Mouse (Mus musculus) lung, embryonic 15.5 days (tissue): ENCODE data around the gene Pdzd2. TPM values are rescaled to one million over a fixed set of nuclear protein-coding genes. Genes with fewer than 3 reads are reported as not detected.
A peak's percentile ranks its signal among the peaks of the same experiment; 100 is the strongest.

Source experiments
- ATAC-seq: fragments of 200-750 bp; cut with Nextera tagmentation; 2 replicates; pipeline ENCODE4 v1.8.0; 2017; ENCODE audit warnings: moderate number of reproducible peaks, borderline replicate concordance; ENCODE audit not compliant: low FRiP score, low TSS enrichment; ENCODE audit errors: extremely low read depth
- H3K27ac ChIP-seq: fragments of 300-500 bp; sonication (generic); 2 replicates; pipeline ENCODE4 v1.5.1; 2015; ENCODE audit warnings: moderate library complexity, mild to moderate bottlenecking, inconsistent platforms
- H3K27me3 ChIP-seq: fragments of 300-500 bp; sonication (generic); 2 replicates; pipeline ENCODE4 v1.6.1; 2015; ENCODE audit warnings: inconsistent platforms
- H3K36me3 ChIP-seq: fragments of 300-500 bp; sonication (generic); 2 replicates; pipeline ENCODE4 v1.6.1; 2015; ENCODE audit warnings: inconsistent platforms
- H3K4me1 ChIP-seq: fragments of 300-500 bp; sonication (generic); 2 replicates; pipeline ENCODE4 v1.6.1; 2015; ENCODE audit warnings: inconsistent platforms
- H3K4me2 ChIP-seq: fragments of 300-500 bp; sonication (generic); 2 replicates; pipeline ENCODE4 v1.6.1; 2015; ENCODE audit warnings: inconsistent platforms, mild to moderate bottlenecking, moderate library complexity
- H3K4me3 ChIP-seq: fragments of 300-500 bp; sonication (generic); 2 replicates; pipeline ENCODE4 v1.5.1; 2015; ENCODE audit warnings: mild to moderate bottlenecking, inconsistent platforms
- H3K9ac ChIP-seq: fragments of 300-500 bp; sonication (generic); 2 replicates; pipeline ENCODE4 v1.6.1; 2015; ENCODE audit warnings: inconsistent platforms
- H3K9me3 ChIP-seq: fragments of 300-500 bp; sonication (generic); 2 replicates; pipeline ENCODE4 v1.6.1; 2016; ENCODE audit warnings: inconsistent platforms
- WGBS: fragments of 180-500 bp; shearing (Covaris S2); methylation state at CpG from one replicate; pipeline ENCODE4 v1.1.7; 2015; 5-methylcytosine and 5-hydroxymethylcytosine counted together
- polyA plus RNA-seq: library from polyadenylated mRNA; unstranded; fragments of >200 nt; fragmentation: Nextera tagmentation; extraction: Ambion mirVana; gene quantifications from 2 replicates; pipeline ENCODE4 v1.2.1, GENCODE M21; 2015

Gene Pdzd2
- polyA plus RNA-seq, 1 experiment from 2014 or later: 39.8 TPM

DNA sequence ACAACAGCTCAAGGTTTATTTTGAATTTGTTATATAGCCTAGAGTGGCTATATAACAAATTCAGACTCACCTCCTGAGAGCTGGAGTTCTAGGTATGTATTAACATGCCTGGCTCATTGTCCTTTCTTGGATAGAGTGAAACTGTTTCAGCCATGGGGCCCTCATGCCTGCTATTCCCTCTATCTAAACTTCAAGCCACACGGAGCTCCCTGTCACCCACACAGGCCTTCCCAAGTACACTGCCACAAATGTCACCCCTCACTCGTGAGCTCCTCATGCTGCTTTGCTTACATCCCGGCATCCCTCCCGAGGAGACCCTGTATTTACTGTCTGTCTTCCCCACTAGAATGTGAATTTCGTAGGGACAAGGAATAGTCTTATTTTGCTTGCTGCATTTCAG, 103.3 kb downstream of the Pdzd2 start:
- no peaks in the 10 kb centered on the region for H3K9me3 ChIP-seq
- H3K9ac ChIP-seq: no peak overlapping the region
- no peak overlapping the region for H3K4me3 ChIP-seq
- 65% methylated on average over 5 of the region's 5 CpGs for WGBS
- H3K4me2 ChIP-seq: no peak overlapping the region
- no peak overlapping the region for H3K27ac ChIP-seq
- no peak for ATAC-seq
- peaks cover 9% of the 10 kb centered on the region; the same call in 1 of the 2 replicates for H3K4me1 ChIP-seq
- no peaks in the 10 kb centered on the region for H3K27me3 ChIP-seq
- no peaks in the 10 kb centered on the region for H3K36me3 ChIP-seq

- ATAC-seq: no peak
- Histone ChIP-seq H3K36me3 (no peaks in the 10 kb centered on the region), H3K4me2 (no peak overlapping the region), H3K4me1 (peaks cover 6% of the 10 kb centered on the region; the same call in 1 of the 2 replicates), H3K4me3 (no peak overlapping the region), H3K9ac (no peak overlapping the region), H3K27ac (no peak overlapping the region), H3K27me3 (no peaks in the 10 kb centered on the region), H3K9me3 (no peaks in the 10 kb centered on the region)
- WGBS: 89% methylated on average over 8 of the region's 8 CpGs
Measured at GRCm38 (mm10) chr15:12634921-12635320, 104.8 kb downstream of the Pdzd2 start.

- WGBS: 59% methylated on average over 7 of the region's 7 CpGs
- H3K27ac ChIP-seq: no peak overlapping the region
- no peaks in the 10 kb centered on the region for H3K9me3 ChIP-seq
- peaks cover 6% of the 10 kb centered on the region; the same call in 1 of the 2 replicates for H3K4me1 ChIP-seq
- H3K4me2 ChIP-seq: no peak overlapping the region
- H3K4me3 ChIP-seq: no peak overlapping the region
- H3K9ac ChIP-seq: no peak overlapping the region
- no peaks in the 10 kb centered on the region for H3K36me3 ChIP-seq
- no peak for ATAC-seq
- no peaks in the 10 kb centered on the region for H3K27me3 ChIP-seq
Measured at GRCm38 (mm10) chr15:12629164-12629563, 110.6 kb downstream of the Pdzd2 start.

DNA sequence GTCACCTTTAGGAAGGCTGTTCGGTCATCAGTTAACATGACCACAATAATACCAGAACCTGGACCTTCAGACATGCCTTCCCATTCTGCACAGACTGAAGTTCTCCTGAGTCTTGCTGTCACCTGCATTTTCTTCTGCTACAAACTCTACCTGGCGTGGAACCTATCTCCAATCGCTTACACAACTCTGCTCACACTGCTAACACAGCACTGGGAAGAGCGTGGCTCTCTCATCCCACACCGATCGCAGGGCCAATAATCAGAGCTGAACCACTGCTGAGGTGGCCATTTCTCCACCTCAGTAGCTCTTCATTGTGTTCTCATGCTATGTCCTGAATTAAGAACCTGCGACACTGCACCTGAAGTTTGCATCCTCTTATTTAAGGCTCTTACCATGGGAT, 111.3 kb downstream of the Pdzd2 start:
- H3K4me1 ChIP-seq: peaks cover 6% of the 10 kb centered on the region; the same call in 1 of the 2 replicates
- no peak overlapping the region for H3K4me2 ChIP-seq
- H3K9ac ChIP-seq: no peak overlapping the region
- WGBS: 90% methylated on average over 7 of the region's 7 CpGs
- no peak for ATAC-seq
- H3K9me3 ChIP-seq: no peaks in the 10 kb centered on the region
- H3K4me3 ChIP-seq: no peak overlapping the region
- no peak overlapping the region for H3K27ac ChIP-seq
- no peaks in the 10 kb centered on the region for H3K27me3 ChIP-seq
- no peaks in the 10 kb centered on the region for H3K36me3 ChIP-seq

- 87% methylated on average over 9 of the region's 9 CpGs for WGBS
- H3K27ac ChIP-seq: no peak overlapping the region
- H3K9me3 ChIP-seq: no peaks in the 10 kb centered on the region
- H3K27me3 ChIP-seq: no peaks in the 10 kb centered on the region
- H3K4me2 ChIP-seq: no peak overlapping the region
- no peak overlapping the region for H3K9ac ChIP-seq
- peaks cover 6% of the 10 kb centered on the region for H3K4me1 ChIP-seq
- no peaks in the 10 kb centered on the region for H3K36me3 ChIP-seq
- no peak for ATAC-seq
- no peak overlapping the region for H3K4me3 ChIP-seq
Measured at GRCm38 (mm10) chr15:12626930-12627329, 112.8 kb downstream of the Pdzd2 start.

- H3K27me3 ChIP-seq: no peaks in the 10 kb centered on the region
- WGBS: 59% methylated on average over 8 of the region's 8 CpGs
- no peaks in the 10 kb centered on the region; the same call in 1 of the 2 replicates for H3K4me1 ChIP-seq
- H3K4me2 ChIP-seq: no peak overlapping the region
- no peak for ATAC-seq
- H3K9ac ChIP-seq: no peak overlapping the region
- H3K36me3 ChIP-seq: no peaks in the 10 kb centered on the region
- H3K9me3 ChIP-seq: no peaks in the 10 kb centered on the region
- no peak overlapping the region for H3K27ac ChIP-seq
- H3K4me3 ChIP-seq: no peak overlapping the region
Measured at GRCm38 (mm10) chr15:12626166-12626565, 113.6 kb downstream of the Pdzd2 start.

DNA sequence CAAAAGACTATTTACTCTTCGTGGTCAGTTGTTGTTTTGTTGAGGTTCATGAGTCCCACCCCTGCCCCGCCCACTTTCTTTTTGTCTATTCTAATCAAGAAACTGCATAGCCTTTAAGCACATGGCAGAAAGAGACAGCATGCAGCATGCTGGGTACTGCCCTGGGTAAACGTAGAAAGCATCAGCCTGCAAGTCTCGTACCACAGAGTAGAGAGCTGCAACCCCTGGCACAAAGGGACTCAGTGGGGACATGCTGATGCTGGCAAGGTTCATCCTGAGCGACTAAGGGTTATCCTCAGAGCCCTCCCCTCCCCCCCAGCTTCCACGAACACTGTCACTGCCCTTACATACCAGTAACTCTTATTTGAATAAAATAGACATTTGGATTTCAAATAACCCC, 114.2 kb downstream of the Pdzd2 start:
- no peaks in the 10 kb centered on the region for H3K27me3 ChIP-seq
- no peaks in the 10 kb centered on the region for H3K9me3 ChIP-seq
- H3K4me1 ChIP-seq: no peaks in the 10 kb centered on the region; the same call in 1 of the 2 replicates
- 53% methylated on average over 6 of the region's 6 CpGs for WGBS
- no peak overlapping the region for H3K4me3 ChIP-seq
- ATAC-seq: no peak
- no peak overlapping the region for H3K27ac ChIP-seq
- H3K36me3 ChIP-seq: no peaks in the 10 kb centered on the region
- H3K9ac ChIP-seq: no peak overlapping the region
- H3K4me2 ChIP-seq: no peak overlapping the region

DNA sequence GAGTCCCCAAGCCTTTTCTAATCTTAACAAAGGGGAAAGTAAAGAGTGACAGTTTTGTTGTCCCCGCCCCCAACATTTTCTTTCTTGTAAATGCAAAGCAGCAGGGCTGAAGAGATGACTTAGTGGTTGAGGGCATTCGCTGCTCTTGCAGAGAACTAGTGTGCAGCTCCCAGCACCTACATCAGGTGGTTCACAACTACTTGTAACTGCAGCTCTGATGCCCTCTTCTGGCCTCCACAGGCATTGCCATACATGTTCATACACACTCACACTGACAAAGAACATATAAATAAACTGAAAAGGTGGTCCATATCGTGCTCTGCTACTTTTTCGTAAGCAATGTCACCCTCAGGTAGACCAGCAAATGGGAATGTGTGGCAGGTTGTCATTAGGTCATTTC, 116.2 kb downstream of the Pdzd2 start:
- no peak for ATAC-seq
- no peak overlapping the region for H3K27ac ChIP-seq
- WGBS: 82% methylated on average over 4 of the region's 4 CpGs

GRCm38 (mm10) chr15:12622701-12623100, 117.0 kb downstream of the Pdzd2 start:
- 89% methylated on average over 5 of the region's 5 CpGs for WGBS
- Histone ChIP-seq H3K27ac (no peak overlapping the region), H3K9me3 (no peaks in the 10 kb centered on the region), H3K9ac (no peak overlapping the region), H3K27me3 (no peaks in the 10 kb centered on the region), H3K36me3 (no peaks in the 10 kb centered on the region), H3K4me1 (peaks cover 20% of the 10 kb centered on the region), H3K4me3 (no peak overlapping the region), H3K4me2 (no peak overlapping the region)
- no peak for ATAC-seq

More for the DNA sequence above, 116.2 kb downstream of the Pdzd2 start:
- no peak overlapping the region for H3K4me3 ChIP-seq
- no peaks in the 10 kb centered on the region for H3K36me3 ChIP-seq
- H3K27me3 ChIP-seq: no peaks in the 10 kb centered on the region
- no peak overlapping the region for H3K9ac ChIP-seq
- no peaks in the 10 kb centered on the region for H3K9me3 ChIP-seq
- H3K4me1 ChIP-seq: peaks cover 17% of the 10 kb centered on the region
- H3K4me2 ChIP-seq: no peak overlapping the region

GRCm38 (mm10) chr15:12622093-12622643, 117.6 kb downstream of the Pdzd2 start:
- H3K4me1 ChIP-seq: peaks cover 25% of the 10 kb centered on the region
- WGBS: 46% methylated on average over 7 of the region's 7 CpGs
- no peaks in the 10 kb centered on the region for H3K9me3 ChIP-seq
- no peak overlapping the region for H3K9ac ChIP-seq
- no peak overlapping the region for H3K4me3 ChIP-seq
- H3K27me3 ChIP-seq: no peaks in the 10 kb centered on the region
- no peak for ATAC-seq
- H3K4me2 ChIP-seq: no peak overlapping the region
- no peak overlapping the region for H3K27ac ChIP-seq
- no peaks in the 10 kb centered on the region for H3K36me3 ChIP-seq

- WGBS: 60% methylated on average over 8 of the region's 8 CpGs
Measured at GRCm38 (mm10) chr15:12619273-12619672, 120.5 kb downstream of the Pdzd2 start.

GRCm38 (mm10) chr15:12617651-12618050, 122.1 kb downstream of the Pdzd2 start:
- no peaks in the 10 kb centered on the region for H3K27me3 ChIP-seq
- H3K4me1 ChIP-seq: peaks cover 27% of the 10 kb centered on the region
- H3K9me3 ChIP-seq: no peaks in the 10 kb centered on the region
- H3K36me3 ChIP-seq: no peaks in the 10 kb centered on the region
- H3K27ac ChIP-seq: no peak overlapping the region
- 55% methylated on average over 11 of the region's 11 CpGs for WGBS
- no peak for ATAC-seq
- no peak overlapping the region for H3K4me3 ChIP-seq
- no peak overlapping the region for H3K4me2 ChIP-seq
- no peak overlapping the region for H3K9ac ChIP-seq

More at GRCm38 (mm10) chr15:12619273-12619672, 120.5 kb downstream of the Pdzd2 start:
- ATAC-seq: no peak
- Histone ChIP-seq H3K9ac (no peak overlapping the region), H3K36me3 (no peaks in the 10 kb centered on the region), H3K4me3 (no peak overlapping the region), H3K4me2 (no peak overlapping the region), H3K27me3 (no peaks in the 10 kb centered on the region), H3K27ac (no peak overlapping the region), H3K4me1 (peaks cover 27% of the 10 kb centered on the region), H3K9me3 (no peaks in the 10 kb centered on the region)

DNA sequence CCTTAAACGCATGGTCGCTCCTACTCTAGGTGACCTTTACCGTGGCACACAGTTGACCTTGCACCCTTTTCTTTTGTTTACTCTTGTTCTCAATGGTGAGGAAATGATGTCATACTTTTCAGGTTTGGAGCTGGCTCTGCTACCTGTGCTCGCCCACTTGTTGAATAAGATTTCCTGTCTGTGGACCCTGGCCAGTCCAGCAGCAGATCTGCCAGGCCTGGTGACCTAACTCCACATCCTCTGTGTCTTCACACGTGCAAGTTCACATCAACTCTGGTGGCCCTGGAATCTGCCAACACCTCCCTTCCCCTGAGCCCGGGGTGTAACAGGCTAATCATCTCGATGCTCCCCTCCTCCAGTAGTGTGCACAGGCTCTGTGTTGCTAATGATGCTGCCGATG, 122.5 kb downstream of the Pdzd2 start:
- H3K36me3 ChIP-seq: no peaks in the 10 kb centered on the region
- no peak overlapping the region for H3K4me2 ChIP-seq
- no peaks in the 10 kb centered on the region for H3K9me3 ChIP-seq
- H3K9ac ChIP-seq: no peak overlapping the region
- H3K27me3 ChIP-seq: no peaks in the 10 kb centered on the region
- H3K4me3 ChIP-seq: no peak overlapping the region
- ATAC-seq: 0 out of 2 replicates have a peak, but pooled peaks have one; percentile 16
- H3K27ac ChIP-seq: no peak overlapping the region
- WGBS: 30% methylated on average over 8 of the region's 8 CpGs
- peaks cover 27% of the 10 kb centered on the region for H3K4me1 ChIP-seq
